Mouse (Mus musculus) liver, embryonic 11.5 days (tissue): ENCODE data around the gene Ephb2. TPM values are rescaled to one million over a fixed set of nuclear protein-coding genes. Genes with fewer than 3 reads are reported as not detected.

Experiments used
- ATAC-seq: fragments of 200-750 bp; cut with Nextera tagmentation; replicated peaks from 2 replicates; pipeline ENCODE4 v1.8.0; 2017; ENCODE audit warnings: moderate number of reproducible peaks, mild to moderate bottlenecking, moderate TSS enrichment, moderate library complexity; ENCODE audit not compliant: low FRiP score
- DNase-seq: peaks from one replicate; pipeline ENCODE4 v3.0.0-alpha.2; 2017; ENCODE audit warnings: low spot score
- H3K27ac ChIP-seq: fragments of 300-500 bp; sonication (generic); 2 replicates; pipeline ENCODE4 v1.5.1; 2014; ENCODE audit warnings: mild to moderate bottlenecking, low read depth, low read length, control low read depth
- H3K27me3 ChIP-seq: fragments of 300-500 bp; sonication (generic); replicated peaks from 2 replicates; pipeline ENCODE4 v1.6.1; 2014; ENCODE audit warnings: low read length, mixed read lengths; ENCODE audit not compliant: control insufficient read depth, insufficient read depth
- H3K36me3 ChIP-seq: fragments of 300-500 bp; sonication (generic); 2 replicates; pipeline ENCODE4 v1.6.1; 2014; ENCODE audit warnings: mild to moderate bottlenecking, low read length, moderate library complexity, mixed read lengths; ENCODE audit not compliant: control insufficient read depth, insufficient read depth
- H3K4me1 ChIP-seq: fragments of 300-500 bp; sonication (generic); replicated peaks from 2 replicates; pipeline ENCODE4 v1.6.1; 2014; ENCODE audit warnings: low read length, mixed read lengths; ENCODE audit not compliant: control insufficient read depth, insufficient read depth
- H3K4me2 ChIP-seq: fragments of 300-500 bp; sonication (generic); 2 replicates; pipeline ENCODE4 v1.6.1; 2014; ENCODE audit warnings: mild to moderate bottlenecking, control low read depth, moderate library complexity
- H3K4me3 ChIP-seq: fragments of 300-500 bp; sonication (generic); 2 replicates; pipeline ENCODE4 v1.5.1; 2014; ENCODE audit warnings: low read depth, low read length, control low read depth
- H3K9ac ChIP-seq: fragments of 300-500 bp; sonication (generic); 2 replicates; pipeline ENCODE4 v1.6.1; 2014; ENCODE audit warnings: low read depth, low read length, control low read depth
- H3K9me3 ChIP-seq: fragments of 300-500 bp; sonication (generic); 2 replicates; pipeline ENCODE4 v1.6.1; 2016; ENCODE audit warnings: low read length, inconsistent platforms, mixed read lengths; ENCODE audit not compliant: control insufficient read depth
- whole genome bisulfite sequencing: fragments of 180-500 bp; shearing (Covaris S2); extraction: QIAGEN DNeasy Blood & Tissue Kit; methylation state at CpG from one replicate; pipeline ENCODE4 v1.1.7; 2014; 5-methylcytosine and 5-hydroxymethylcytosine counted together
- polyA plus RNA-seq: library from polyadenylated mRNA; unstranded; fragments of >200 nt; fragmentation: Nextera tagmentation; extraction: Ambion mirVana; gene quantifications from 2 replicates; pipeline ENCODE4 v1.2.1, GENCODE M21; 2014

Gene Ephb2
- polyA plus RNA-seq, 1 experiment from 2014 or later: 5.1 TPM

GRCm38 (mm10) chr4:136801463-136801862, 34.3 kb downstream of the Ephb2 start:
- H3K27ac ChIP-seq: no peak overlapping the region
- no peak for ATAC-seq
- no peaks in the 10 kb centered on the region for H3K27me3 ChIP-seq
- no peak overlapping the region for H3K4me3 ChIP-seq
- no peak overlapping the region for H3K9ac ChIP-seq
- H3K9me3 ChIP-seq: no peaks in the 10 kb centered on the region
- H3K4me1 ChIP-seq: peaks cover 24% of the 10 kb centered on the region
- WGBS: 81% methylated on average over 8 of the region's 8 CpGs
- no peak overlapping the region for H3K4me2 ChIP-seq
- no peaks in the 10 kb centered on the region for H3K36me3 ChIP-seq
- no peak for DNase-seq

GRCm38 (mm10) chr4:136800366-136800765, 35.4 kb downstream of the Ephb2 start:
- Histone ChIP-seq H3K9ac (no peak overlapping the region), H3K4me2 (no peak overlapping the region), H3K36me3 (no peaks in the 10 kb centered on the region), H3K4me1 (peaks cover 22% of the 10 kb centered on the region), H3K4me3 (no peak overlapping the region), H3K27me3 (no peaks in the 10 kb centered on the region), H3K27ac (0 out of 2 replicates have a peak overlapping the region, but pooled peaks have one; percentile 4), H3K9me3 (no peaks in the 10 kb centered on the region)
- WGBS: 49% methylated on average over 14 of the region's 14 CpGs
- no peak for DNase-seq
- no peak for ATAC-seq

GRCm38 (mm10) chr4:136797677-136798569, 37.9 kb downstream of the Ephb2 start:
- peak; percentile 49 for DNase-seq
- WGBS: 32% methylated on average over 23 of the region's 23 CpGs
- Histone ChIP-seq H3K36me3 (no peaks in the 10 kb centered on the region), H3K4me3 (no peak overlapping the region), H3K27ac (no peak overlapping the region), H3K27me3 (no peaks in the 10 kb centered on the region), H3K9ac (no peak overlapping the region), H3K9me3 (no peaks in the 10 kb centered on the region), H3K4me2 (peak overlapping the region; percentile 0), H3K4me1 (peaks cover 22% of the 10 kb centered on the region)
- no peak for ATAC-seq

- Histone ChIP-seq H3K27me3 (no peaks in the 10 kb centered on the region), H3K9ac (no peak overlapping the region), H3K27ac (no peak overlapping the region), H3K4me1 (peaks cover 15% of the 10 kb centered on the region), H3K4me2 (no peak overlapping the region), H3K4me3 (no peak overlapping the region), H3K9me3 (no peaks in the 10 kb centered on the region), H3K36me3 (no peaks in the 10 kb centered on the region)
- ATAC-seq (no peak), DNase-seq (no peak)
- WGBS: 85% methylated on average over 11 of the region's 11 CpGs
Measured at GRCm38 (mm10) chr4:136793320-136793719, 42.5 kb downstream of the Ephb2 start.

GRCm38 (mm10) chr4:136789821-136790220, 46.0 kb downstream of the Ephb2 start:
- H3K27me3 ChIP-seq: no peaks in the 10 kb centered on the region
- H3K36me3 ChIP-seq: no peaks in the 10 kb centered on the region
- H3K4me3 ChIP-seq: no peak overlapping the region
- DNase-seq: no peak
- 47% methylated on average over 6 of the region's 6 CpGs for WGBS
- no peak overlapping the region for H3K9ac ChIP-seq
- H3K9me3 ChIP-seq: no peaks in the 10 kb centered on the region
- ATAC-seq: no peak
- H3K4me2 ChIP-seq: no peak overlapping the region
- H3K4me1 ChIP-seq: peaks cover 3% of the 10 kb centered on the region; the same call in 1 of the 2 replicates
- no peak overlapping the region for H3K27ac ChIP-seq

- no peak for ATAC-seq
- Histone ChIP-seq H3K4me2 (no peak overlapping the region), H3K4me1 (peaks cover 3% of the 10 kb centered on the region; the same call in 1 of the 2 replicates), H3K36me3 (no peaks in the 10 kb centered on the region), H3K27me3 (no peaks in the 10 kb centered on the region), H3K4me3 (no peak overlapping the region), H3K9ac (no peak overlapping the region), H3K27ac (no peak overlapping the region), H3K9me3 (no peaks in the 10 kb centered on the region)
- no peak for DNase-seq
- 67% methylated on average over 4 of the region's 4 CpGs for WGBS
Measured at GRCm38 (mm10) chr4:136787357-136787756, 48.4 kb downstream of the Ephb2 start.

GRCm38 (mm10) chr4:136786453-136787276, 49.1 kb downstream of the Ephb2 start:
- 56% methylated on average over 25 of the region's 26 CpGs for WGBS
- Histone ChIP-seq H3K4me3 (no peak overlapping the region), H3K27ac (no peak overlapping the region), H3K4me2 (no peak overlapping the region), H3K27me3 (no peaks in the 10 kb centered on the region), H3K9me3 (no peaks in the 10 kb centered on the region), H3K9ac (no peak overlapping the region), H3K36me3 (no peaks in the 10 kb centered on the region), H3K4me1 (peaks cover 3% of the 10 kb centered on the region; the same call in 1 of the 2 replicates)
- ATAC-seq: no peak
- no peak for DNase-seq

GRCm38 (mm10) chr4:136783552-136784150, 52.1 kb downstream of the Ephb2 start:
- H3K27me3 ChIP-seq: no peaks in the 10 kb centered on the region
- H3K4me3 ChIP-seq: no peak overlapping the region
- 54% methylated on average over 22 of the region's 22 CpGs for WGBS
- no peaks in the 10 kb centered on the region for H3K36me3 ChIP-seq
- ATAC-seq: no peak
- H3K4me1 ChIP-seq: no peaks in the 10 kb centered on the region
- no peak overlapping the region for H3K9ac ChIP-seq
- no peak overlapping the region for H3K4me2 ChIP-seq
- no peak for DNase-seq
- no peaks in the 10 kb centered on the region for H3K9me3 ChIP-seq
- H3K27ac ChIP-seq: no peak overlapping the region
